Mouse (Mus musculus) left cerebral cortex, postnatal 36 days (tissue): ENCODE measurements around the gene Tcf7l1. TPM values are rescaled to one million over a fixed set of nuclear protein-coding genes. Genes with fewer than 3 reads are reported as not detected.

Experiments
- DNase-seq, 2 experiments: peaks; one replicate each; pipeline ENCODE4 v3.0.0; 2021 to 2022; ENCODE audit warnings: low spot score in 2 of 2, mixed read lengths in 1 of 2
- intact Hi-C: fragments of 180-260 bp; cut with DNase I; formaldehyde crosslinking; loops from one replicate; pipeline ENCODE4 v1.15.1; 2025
- total RNA-seq, 2 experiments: library from RNA; stranded (reverse); gene quantifications; 2 replicates each; pipeline ENCODE4 v1.2.3; 2021

Gene Tcf7l1
- total RNA-seq, 2 experiments from 2014 or later = 3.5 to 3.7 TPM

DNA sequence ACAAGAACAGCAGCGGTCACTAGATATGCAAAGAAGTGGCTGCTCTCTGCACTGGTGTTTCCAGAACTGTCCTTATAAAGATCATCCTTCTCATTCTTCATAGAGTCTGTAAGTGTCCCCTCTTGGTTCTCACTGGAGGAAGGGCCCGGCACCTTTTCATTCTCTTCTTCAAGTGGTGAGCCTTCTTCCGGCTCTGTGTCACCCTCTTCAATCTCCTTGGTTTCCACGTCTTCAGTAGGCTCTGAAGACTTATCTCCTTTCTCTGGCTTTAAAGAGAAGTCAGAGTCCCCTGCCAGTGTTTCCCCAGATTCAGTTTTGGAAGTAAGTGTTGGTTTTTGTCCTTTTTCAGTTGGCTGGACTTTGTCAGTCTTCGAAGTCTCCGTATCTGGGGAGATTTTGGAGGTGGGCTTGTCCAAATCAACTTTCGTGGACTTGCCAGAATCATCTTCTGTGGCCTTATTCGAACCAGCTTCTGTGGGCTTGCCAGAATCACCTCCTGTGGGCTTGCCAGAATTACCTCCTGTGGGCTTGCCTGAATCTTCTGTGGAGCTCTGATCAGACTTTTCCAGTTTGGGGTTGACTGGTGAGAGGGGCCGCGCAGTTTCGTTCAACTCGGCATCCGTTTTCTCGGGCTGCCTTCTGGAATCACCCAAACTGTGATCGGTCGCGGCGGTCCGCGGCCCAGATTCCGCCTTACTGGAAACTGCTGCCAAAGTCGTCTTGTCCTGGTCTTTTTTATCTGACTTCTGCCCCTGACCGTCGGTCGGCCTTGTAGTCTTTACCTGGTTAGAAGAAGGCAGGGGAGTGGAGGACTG, 173.3 kb downstream of the Tcf7l1 start:
- intact Hi-C loops = loop anchor here (1.0 to 5.0 kb wide), 2 partner anchors 17 to 287 kb away; partner anchors contain the start of genes Elmod3 and Retsat
- no peak for DNase-seq

DNA sequence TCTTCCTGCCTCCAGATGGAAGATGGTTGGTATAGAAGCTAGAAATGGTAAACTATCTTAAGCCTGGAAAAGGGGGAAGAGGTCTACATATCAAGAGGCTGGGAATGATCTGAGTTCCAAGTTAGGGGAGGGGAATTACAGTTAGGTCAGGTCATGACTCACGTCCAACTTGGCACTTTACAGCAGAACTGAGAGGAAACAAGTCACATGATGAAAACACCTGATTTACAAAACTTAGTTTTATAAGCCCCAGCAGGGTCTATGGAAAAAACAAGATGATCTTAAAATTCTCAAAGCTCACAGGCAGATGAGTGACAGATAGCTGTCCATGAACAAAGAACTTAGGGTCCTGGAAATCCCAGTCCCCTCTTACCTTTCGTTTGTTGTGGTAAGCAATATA, 173.9 kb downstream of the Tcf7l1 start:
- intact Hi-C loops = loop anchor here (5.0 kb wide), 1 partner anchor 287 kb away; no protein-coding TSS in a partner anchor
- DNase-seq = no peak

DNA sequence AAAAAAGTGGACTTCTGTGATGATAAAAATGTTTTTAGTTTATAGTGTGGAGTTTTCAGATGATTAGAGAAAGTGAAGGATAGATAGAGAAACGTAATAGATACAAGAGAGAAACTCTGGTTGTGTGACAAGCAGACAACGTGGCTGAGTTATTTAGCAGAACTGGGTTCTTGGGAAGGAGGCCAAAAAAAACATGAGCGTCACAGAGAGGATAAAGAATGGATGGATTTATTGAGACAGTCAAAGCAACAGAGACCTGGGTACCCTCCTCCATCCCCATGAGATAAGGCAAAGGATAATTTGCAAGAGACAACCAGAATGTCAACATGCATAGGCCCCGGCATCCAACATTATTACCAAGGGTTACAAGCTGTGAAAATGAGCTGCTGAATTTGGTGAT, 178.8 kb downstream of the Tcf7l1 start:
- intact Hi-C loops = no loop called here

GRCm38 (mm10) chr6:72608662-72609184, 180.3 kb downstream of the Tcf7l1 start:
- intact Hi-C loops = no loop called here
- DNase-seq = no peak

More for the DNA sequence above, 178.8 kb downstream of the Tcf7l1 start:
- no peak for DNase-seq

DNA sequence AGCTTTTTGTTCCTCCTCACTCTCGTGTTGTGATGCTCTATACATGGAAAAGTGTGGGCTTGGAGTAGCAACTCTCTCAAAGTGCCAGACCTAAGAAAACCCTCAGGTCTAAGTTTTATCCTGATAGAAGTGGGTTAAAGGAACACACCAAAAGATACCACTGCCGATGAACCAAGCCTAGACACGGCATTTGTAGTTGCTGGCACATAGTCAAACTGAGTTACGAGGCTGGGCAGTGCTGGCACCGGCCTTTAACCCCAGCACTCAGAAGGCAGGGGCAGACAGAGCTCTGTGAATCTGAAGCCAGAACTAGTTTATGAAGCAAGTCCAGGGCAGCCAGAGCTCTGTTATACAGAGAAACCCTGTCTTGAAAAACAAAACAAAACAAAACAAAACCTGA, 181.4 kb downstream of the Tcf7l1 start:
- intact Hi-C loops = no loop called here
- no peak for DNase-seq

GRCm38 (mm10) chr6:72607060-72607459, 182.0 kb downstream of the Tcf7l1 start:
- DNase-seq = no peak
- intact Hi-C loops = no loop called here

DNA sequence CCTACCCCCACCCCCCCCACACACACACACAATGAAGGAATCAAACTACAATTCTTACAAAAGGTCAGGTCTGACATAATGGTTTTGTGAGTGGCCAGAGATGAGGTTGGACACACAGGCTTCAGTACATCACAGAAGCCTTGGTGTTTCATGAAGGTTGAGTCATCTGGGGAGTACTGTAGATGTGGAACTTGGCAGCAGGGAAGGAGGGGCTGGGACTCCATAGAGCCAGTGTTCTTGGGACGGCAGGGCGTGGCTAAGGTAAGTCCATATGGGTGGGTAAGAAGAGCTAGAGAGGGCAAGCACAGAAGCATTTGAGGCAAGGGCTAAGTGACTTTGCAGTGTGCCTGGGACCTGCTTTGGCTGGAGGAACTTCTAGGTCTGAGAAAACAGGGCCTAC, 185.0 kb downstream of the Tcf7l1 start:
- no peak for DNase-seq
- intact Hi-C loops = no loop called here

DNA sequence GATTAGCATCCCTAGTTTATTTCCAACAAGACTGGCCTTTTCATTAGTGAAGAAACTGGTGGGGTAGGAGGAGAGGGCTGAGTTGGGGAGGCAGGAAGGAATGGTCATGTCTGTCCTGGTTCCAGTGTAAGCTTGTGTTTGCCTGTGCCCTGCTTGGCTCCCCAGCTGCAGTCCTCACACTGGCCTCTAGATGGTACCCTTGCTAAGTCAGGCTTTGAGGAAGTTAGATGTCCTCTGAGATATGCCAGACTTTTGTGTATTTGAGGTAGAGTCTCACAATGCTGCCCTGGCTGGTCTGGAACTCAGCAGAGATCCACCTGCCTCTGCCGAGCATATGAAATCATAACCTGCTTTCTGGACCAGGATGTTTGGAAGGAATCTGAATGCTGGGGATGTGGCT, 187.3 kb downstream of the Tcf7l1 start:
- DNase-seq = peak; percentile 73 to 78
- intact Hi-C loops = no loop called here

- intact Hi-C loops = no loop called here
- DNase-seq = no peak
Measured at GRCm38 (mm10) chr6:72600771-72601170, 188.3 kb downstream of the Tcf7l1 start.

GRCm38 (mm10) chr6:72600216-72600615, 188.8 kb downstream of the Tcf7l1 start:
- DNase-seq = no peak
- intact Hi-C loops = no loop called here

- intact Hi-C loops = loop anchor here (1.0 kb wide), 1 partner anchor 17 kb away; the partner anchor contains the start of gene Tgoln1
- DNase-seq = no peak
Measured at GRCm38 (mm10) chr6:72598791-72599557, 190.1 kb downstream of the Tcf7l1 start.

- DNase-seq = peak; percentile 87 to 88
- intact Hi-C loops = loop anchor here (1.0 kb wide), 1 partner anchor 18 kb away; the partner anchor contains the start of gene Tgoln1
Measured at GRCm38 (mm10) chr6:72597956-72598753, 190.9 kb downstream of the Tcf7l1 start, which contains the start of the genes Elmod3 and Retsat. Elmod3 (minus strand) TSS chr6:72598413. Retsat (plus strand) TSS chr6:72598475.

GRCm38 (mm10) chr6:72597083-72597874, 191.8 kb downstream of the Tcf7l1 start:
- intact Hi-C loops = no loop called here
- DNase-seq = no peak

DNA sequence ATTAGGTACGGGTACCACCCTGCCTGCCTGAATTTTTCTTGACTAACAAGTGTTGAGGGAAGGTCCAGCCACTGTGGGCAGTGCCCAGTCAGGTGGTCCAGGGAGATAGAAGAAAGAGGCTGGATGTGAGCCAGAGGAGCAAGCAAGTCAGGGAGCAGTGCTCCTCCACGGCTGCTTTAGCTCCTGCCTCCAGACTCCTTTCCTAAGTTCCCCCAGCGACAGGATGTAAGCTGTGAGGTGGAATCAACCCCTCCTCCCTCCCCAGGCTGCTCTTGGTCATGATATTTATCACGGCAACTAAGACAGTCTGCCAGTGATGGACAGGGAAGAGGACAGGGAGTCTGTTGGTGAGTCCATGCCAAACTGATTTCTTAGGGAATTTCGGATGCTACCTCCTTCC, 195.1 kb downstream of the Tcf7l1 start:
- DNase-seq = no peak
- intact Hi-C loops = no loop called here

DNA sequence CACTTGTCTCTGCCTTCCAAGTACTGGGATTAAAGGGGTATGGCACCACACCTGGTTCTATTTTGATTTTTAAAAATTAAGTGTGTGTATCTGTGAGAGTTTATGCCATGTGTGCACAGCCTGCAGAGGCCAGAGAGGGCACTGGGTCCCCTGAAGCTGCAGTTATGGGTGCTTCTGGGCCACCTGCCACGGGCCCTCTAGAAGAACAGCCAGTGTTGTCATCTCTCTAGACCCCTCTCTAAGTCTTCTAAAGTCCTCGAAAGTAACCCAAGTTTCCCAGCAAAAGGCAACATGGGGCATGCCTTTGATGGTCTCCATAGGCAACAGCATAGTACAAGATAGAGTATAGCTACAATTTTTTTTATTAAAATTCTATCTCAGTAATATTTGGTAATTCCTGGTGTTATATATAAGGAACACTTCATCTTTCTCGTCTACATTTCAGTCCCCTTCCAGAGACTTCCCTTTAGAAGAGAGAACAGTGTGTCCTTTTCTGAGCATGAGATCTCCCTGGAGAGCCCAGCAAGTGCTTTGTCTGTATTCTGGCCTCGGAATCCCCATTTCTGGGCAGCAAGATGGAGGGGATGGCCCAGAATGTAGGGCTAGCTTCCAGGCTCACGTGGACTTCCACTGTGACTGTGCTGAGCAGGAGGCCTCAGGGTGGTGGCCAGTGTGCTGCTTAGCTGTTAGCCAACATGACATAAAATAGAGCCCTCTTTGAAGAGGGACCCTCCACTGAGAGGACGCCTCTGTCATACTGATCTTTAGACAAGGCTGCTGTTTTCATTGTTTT, 195.8 kb downstream of the Tcf7l1 start:
- intact Hi-C loops = no loop called here
- no peak for DNase-seq

DNA sequence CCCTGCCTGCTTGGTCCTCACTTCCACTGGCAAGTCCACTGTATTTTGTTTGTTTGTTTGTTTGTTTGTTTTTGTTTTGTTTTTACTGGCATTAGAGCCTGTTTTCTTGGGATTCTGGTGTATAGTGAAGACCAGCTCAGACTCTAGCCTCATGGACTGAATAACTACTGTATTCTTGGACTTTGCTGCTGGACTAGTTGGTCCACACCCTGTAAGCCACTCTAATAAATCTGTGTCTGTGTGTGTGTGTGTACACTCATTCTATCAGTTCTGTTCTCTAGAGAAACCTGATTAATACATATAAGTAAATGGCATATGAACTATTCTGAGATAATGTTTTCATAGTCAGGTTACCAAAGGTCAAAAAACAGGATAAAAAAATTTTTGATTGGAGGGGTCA, 198.9 kb downstream of the Tcf7l1 start:
- DNase-seq = no peak
- intact Hi-C loops = no loop called here

DNA sequence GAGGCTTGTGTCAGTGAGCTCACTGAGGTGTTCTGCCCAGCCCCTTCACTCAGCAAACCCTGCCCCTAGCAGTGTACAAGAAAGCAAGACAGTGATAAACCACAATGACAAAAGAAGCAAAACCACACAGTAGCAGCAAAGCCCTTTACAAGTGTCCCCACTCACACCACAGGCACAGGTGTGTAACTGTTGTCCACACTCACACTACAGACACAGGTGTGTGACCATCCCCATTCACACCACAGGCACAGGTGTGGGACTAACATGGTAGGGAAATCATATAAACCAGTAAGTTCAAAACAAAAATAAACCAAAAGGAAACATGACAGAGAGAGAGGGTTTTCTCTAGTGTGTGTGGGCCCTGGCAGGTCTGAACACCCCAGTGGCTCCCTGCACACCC, 200.7 kb downstream of the Tcf7l1 start:
- intact Hi-C loops = no loop called here
- no peak for DNase-seq

GRCm38 (mm10) chr6:72586701-72587100, 202.4 kb downstream of the Tcf7l1 start:
- intact Hi-C loops = no loop called here
- no peak for DNase-seq
